Mouse (Mus musculus): Measurements from ENCODE around the gene Dgkz. TPM values are rescaled to one million over a fixed set of nuclear protein-coding genes. Genes with fewer than 3 reads are reported as not detected.

The Dgkz gene
- polyA plus RNA-seq, 1 experiment = 129 TPM

GRCm38 (mm10) chr2:92012768-92013445, 37.2 kb upstream of the Dgkz start:
- no peak overlapping the region for H3K4me3 ChIP-seq (ENCODE audit: insufficient read depth, low read length)
- no peak for TF ChIP-seq POLR2A (IDR thresholded peaks at IDR 0.05; ENCODE audit: borderline replicate concordance, low read depth, low read length)
- TF ChIP-seq CTCF (IDR thresholded peaks at IDR 0.05; ENCODE audit: low read depth, low read length) = no peak
- H3K4me1 ChIP-seq (ENCODE audit: control insufficient read depth, insufficient read depth, low read length) = peaks cover 6% of the 10 kb centered on the region
- no peak overlapping the region for H3K27ac ChIP-seq (ENCODE audit: insufficient read depth, low read depth, low read length)

DNA sequence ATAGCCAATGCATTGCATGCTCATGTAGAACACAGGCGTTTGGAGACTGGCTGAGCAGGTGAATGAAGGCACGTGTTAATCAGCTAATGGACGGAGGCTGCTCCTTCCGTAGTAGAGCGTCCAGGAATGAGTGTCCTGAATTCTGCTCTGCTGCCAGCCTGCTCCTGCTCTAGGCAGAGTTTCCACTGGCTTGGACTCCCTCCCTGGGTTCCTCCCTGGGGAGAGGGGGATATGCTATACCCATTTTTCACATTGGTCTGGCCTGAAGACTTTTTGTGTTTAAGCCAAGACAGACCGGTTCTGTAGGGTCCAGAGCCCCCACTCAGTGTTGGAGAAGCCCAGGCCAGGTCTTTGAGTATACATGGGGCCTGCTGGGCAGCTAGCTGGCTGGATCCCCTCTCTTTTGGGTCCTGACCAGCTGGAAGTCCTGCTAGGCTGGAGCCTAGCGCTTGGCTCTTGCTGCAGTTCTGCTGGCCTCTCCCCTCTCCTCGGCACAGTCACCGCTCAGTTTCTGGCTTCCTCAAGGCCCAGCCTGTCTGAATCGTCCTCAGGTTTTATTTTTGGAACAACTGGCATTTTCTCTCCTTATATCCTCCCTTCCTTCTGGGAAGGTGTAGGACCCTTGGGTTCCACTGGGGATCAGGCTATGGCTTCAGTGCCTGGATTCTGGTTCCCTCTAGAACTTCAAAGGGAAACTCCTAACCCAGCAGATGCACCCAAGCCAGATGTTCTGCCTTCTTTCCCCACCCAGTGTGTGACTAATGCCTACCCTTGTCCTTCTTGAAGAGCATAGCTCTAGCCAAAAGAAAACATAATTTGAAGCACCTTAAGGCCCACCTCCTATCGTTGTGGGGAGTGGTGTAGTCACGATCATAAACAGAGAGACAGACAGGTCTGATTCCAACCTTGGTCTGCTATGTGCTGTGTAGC, 36.0 kb upstream of the Dgkz start:
- H3K4me1 ChIP-seq (ENCODE audit: control insufficient read depth, insufficient read depth, low read length) = peaks cover 7% of the 10 kb centered on the region
- no peak overlapping the region for H3K27ac ChIP-seq (ENCODE audit: insufficient read depth, low read depth, low read length)
- TF ChIP-seq POLR2A (IDR thresholded peaks at IDR 0.05; ENCODE audit: borderline replicate concordance, low read depth, low read length) (no peak), CTCF (IDR thresholded peaks at IDR 0.05; ENCODE audit: low read depth, low read length) (no peak)
- H3K4me3 ChIP-seq (ENCODE audit: insufficient read depth, low read length) = no peak overlapping the region

GRCm38 (mm10) chr2:92008623-92009404, 33.1 kb upstream of the Dgkz start:
- TF ChIP-seq CTCF (IDR thresholded peaks at IDR 0.05; ENCODE audit: low read depth, low read length) (no peak), POLR2A (IDR thresholded peaks at IDR 0.05; ENCODE audit: borderline replicate concordance, low read depth, low read length) (no peak)
- Histone ChIP-seq H3K27ac (ENCODE audit: insufficient read depth, low read depth, low read length) (peak overlapping the region; percentile 9; the same call in 1 of the 2 replicates), H3K4me3 (ENCODE audit: insufficient read depth, low read length) (peak overlapping the region; percentile 76), H3K4me1 (ENCODE audit: control insufficient read depth, insufficient read depth, low read length) (peaks cover 15% of the 10 kb centered on the region)

GRCm38 (mm10) chr2:92007933-92008622, 32.4 kb upstream of the Dgkz start:
- no peak overlapping the region for H3K27ac ChIP-seq (ENCODE audit: insufficient read depth, low read depth, low read length)

GRCm38 (mm10) chr2:92006983-92007921, 31.6 kb upstream of the Dgkz start:
- Histone ChIP-seq H3K4me3 (ENCODE audit: insufficient read depth, low read length) (peak overlapping the region; percentile 43), H3K27ac (ENCODE audit: insufficient read depth, low read depth, low read length) (no peak overlapping the region), H3K4me1 (ENCODE audit: control insufficient read depth, insufficient read depth, low read length) (peaks cover 16% of the 10 kb centered on the region)
- TF ChIP-seq CTCF (IDR thresholded peaks at IDR 0.05; ENCODE audit: low read depth, low read length) (no peak), POLR2A (IDR thresholded peaks at IDR 0.05; ENCODE audit: borderline replicate concordance, low read depth, low read length) (no peak)

More at GRCm38 (mm10) chr2:92007933-92008622, 32.4 kb upstream of the Dgkz start:
- H3K4me3 ChIP-seq (ENCODE audit: insufficient read depth, low read length) = peak overlapping the region; percentile 76
- TF ChIP-seq CTCF (IDR thresholded peaks at IDR 0.05; ENCODE audit: low read depth, low read length) (no peak), POLR2A (IDR thresholded peaks at IDR 0.05; ENCODE audit: borderline replicate concordance, low read depth, low read length) (no peak)
- H3K4me1 ChIP-seq (ENCODE audit: control insufficient read depth, insufficient read depth, low read length) = peaks cover 16% of the 10 kb centered on the region

DNA sequence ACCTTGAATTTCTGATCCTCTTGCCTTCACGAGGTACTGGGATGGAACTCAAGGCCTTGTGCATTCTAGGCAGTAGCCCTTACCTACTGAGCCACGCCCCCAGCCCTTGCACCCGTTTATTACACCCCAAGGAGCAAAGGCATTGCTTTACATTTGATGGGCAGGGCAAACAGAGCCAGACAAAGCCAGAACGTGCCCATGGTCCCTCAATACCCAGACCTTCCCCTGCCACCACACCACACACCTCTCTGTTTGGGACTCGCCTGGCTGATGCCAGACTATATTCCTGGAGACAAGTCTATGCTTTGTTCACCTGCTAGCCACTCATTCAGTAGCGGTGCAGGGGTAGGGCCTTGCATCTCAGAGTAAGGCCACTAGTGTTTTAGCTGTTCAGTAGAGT, 30.8 kb upstream of the Dgkz start:
- no peak overlapping the region for H3K4me3 ChIP-seq (ENCODE audit: insufficient read depth, low read length)
- no peak for TF ChIP-seq POLR2A (IDR thresholded peaks at IDR 0.05; ENCODE audit: borderline replicate concordance, low read depth, low read length)
- no peak for TF ChIP-seq CTCF (IDR thresholded peaks at IDR 0.05; ENCODE audit: low read depth, low read length)
- H3K27ac ChIP-seq (ENCODE audit: insufficient read depth, low read depth, low read length) = no peak overlapping the region
- peaks cover 16% of the 10 kb centered on the region for H3K4me1 ChIP-seq (ENCODE audit: control insufficient read depth, insufficient read depth, low read length)

DNA sequence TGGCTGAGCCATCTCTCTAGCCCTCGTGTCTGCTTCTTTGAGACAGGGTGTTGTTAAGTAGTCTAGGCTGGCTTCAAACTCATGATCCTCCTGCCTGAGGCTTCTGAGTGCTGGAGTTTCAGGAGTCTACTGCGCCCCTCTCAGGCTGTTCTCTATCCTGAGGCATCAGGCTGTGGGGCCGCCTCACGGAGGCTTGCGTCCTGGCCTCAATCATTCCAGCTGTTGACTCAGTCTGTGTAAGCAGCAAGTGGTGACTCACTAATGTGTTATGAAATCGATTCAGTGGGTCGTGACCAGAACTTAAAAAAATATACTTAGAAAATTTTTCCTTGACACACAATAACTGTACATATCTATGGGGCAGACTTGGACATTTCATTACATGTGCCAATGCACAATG, 29.0 kb upstream of the Dgkz start:
- Histone ChIP-seq H3K27ac (ENCODE audit: insufficient read depth, low read depth, low read length) (peak overlapping the region; percentile 49), H3K4me1 (ENCODE audit: control insufficient read depth, insufficient read depth, low read length) (peaks cover 16% of the 10 kb centered on the region), H3K4me3 (ENCODE audit: insufficient read depth, low read length) (no peak overlapping the region)
- no peak for TF ChIP-seq CTCF (IDR thresholded peaks at IDR 0.05; ENCODE audit: low read depth, low read length)
- no peak for TF ChIP-seq POLR2A (IDR thresholded peaks at IDR 0.05; ENCODE audit: borderline replicate concordance, low read depth, low read length)

GRCm38 (mm10) chr2:91997905-91998608, 22.4 kb upstream of the Dgkz start:
- no peak overlapping the region for H3K27ac ChIP-seq (ENCODE audit: insufficient read depth, low read depth, low read length)
- no peak overlapping the region for H3K4me3 ChIP-seq (ENCODE audit: insufficient read depth, low read length)
- no peak for TF ChIP-seq CTCF (IDR thresholded peaks at IDR 0.05; ENCODE audit: low read depth, low read length)
- TF ChIP-seq POLR2A (IDR thresholded peaks at IDR 0.05; ENCODE audit: borderline replicate concordance, low read depth, low read length) = no peak
- no peaks in the 10 kb centered on the region for H3K4me1 ChIP-seq (ENCODE audit: control insufficient read depth, insufficient read depth, low read length)
